Mouse (Mus musculus): ENCODE measurements at regions not wholly inside any gene's neighbourhood (a gene's known extent, or its start where the extent isn't known, plus 50 kb on each side); places are given as distances from the start of the nearest gene placed in this dataset.

DNA sequence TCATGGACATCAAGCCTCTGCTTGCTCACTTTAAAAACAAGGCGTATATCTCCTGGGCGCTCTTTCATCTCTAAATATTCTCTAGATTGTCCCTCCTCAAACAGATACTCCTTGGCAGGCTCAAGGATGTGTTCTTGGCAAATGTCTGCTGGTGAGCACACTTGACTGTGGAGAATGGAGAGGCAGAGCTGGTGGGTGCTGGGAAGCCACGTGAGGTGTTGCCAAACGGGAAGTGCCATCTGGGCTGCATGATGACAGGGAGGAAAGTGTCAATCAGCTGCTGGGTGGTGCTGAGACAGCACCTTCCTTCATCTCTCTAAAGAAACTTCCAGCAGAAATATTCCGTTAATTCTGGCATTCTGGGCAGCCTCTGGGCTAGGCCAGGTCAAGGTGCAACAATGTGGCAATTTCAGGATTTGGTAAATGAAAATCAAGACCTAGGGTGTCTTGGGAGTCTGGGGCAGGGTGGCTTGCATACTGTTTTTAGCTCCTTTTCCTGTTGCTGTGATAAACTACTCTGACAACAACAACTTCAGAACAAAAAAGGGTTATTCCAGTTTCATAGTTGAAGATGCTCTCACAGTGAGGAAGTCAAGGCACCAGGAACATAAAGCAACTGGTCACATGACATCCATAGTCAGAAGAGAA, 208.6 kb downstream of the Rplp1 start:
- no peak for ATAC-seq (replicated peaks; ENCODE audit: low FRiP score, low TSS enrichment, low read depth)
- H3K9ac ChIP-seq (ENCODE audit: low read length): no peak overlapping the region
- no peak overlapping the region for H3K4me3 ChIP-seq (ENCODE audit: low read depth, low read length)
- no peak overlapping the region for H3K27ac ChIP-seq (ENCODE audit: low read depth)
- H3K9me3 ChIP-seq (ENCODE audit: control insufficient read depth, low read length): no peaks in the 10 kb centered on the region
- H3K36me3 ChIP-seq (ENCODE audit: control insufficient read depth, insufficient read depth, low read length): no peaks in the 10 kb centered on the region
- 0 out of 2 replicates have a peak, but pooled peaks cover 3% of the 10 kb centered on the region for H3K4me1 ChIP-seq (replicated peaks; ENCODE audit: control insufficient read depth, insufficient read depth, low read length)
- H3K27me3 ChIP-seq (replicated peaks; ENCODE audit: control insufficient read depth, insufficient read depth, low read length): no peaks in the 10 kb centered on the region
- DNase-seq (ENCODE audit: low spot score): no peak
- H3K4me2 ChIP-seq (ENCODE audit: low read length): no peak overlapping the region
- WGBS: 72% methylated on average over 5 of the region's 5 CpGs

DNA sequence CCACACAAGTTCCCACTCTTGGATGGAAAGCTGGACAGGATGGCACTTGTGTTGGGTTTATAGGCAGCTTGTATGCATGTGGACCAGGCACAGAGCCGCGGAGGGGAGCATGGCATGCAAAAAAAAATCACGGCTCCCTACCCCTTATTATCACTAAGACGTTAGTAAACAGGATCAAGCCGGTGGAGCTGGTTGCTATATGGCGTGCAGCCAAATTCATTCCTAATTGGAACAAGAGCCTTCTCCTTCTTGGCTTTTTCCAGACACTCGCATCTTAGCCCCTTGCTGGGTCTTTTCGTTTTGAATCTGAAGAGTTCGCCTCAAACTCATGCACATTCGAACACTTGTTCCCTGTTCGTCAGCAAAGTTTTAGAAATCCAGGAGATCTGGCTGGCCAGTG, 211.0 kb downstream of the Rplp1 start:
- H3K27ac ChIP-seq (ENCODE audit: low read depth): no peak overlapping the region
- H3K27me3 ChIP-seq (replicated peaks; ENCODE audit: control insufficient read depth, insufficient read depth, low read length): no peaks in the 10 kb centered on the region
- DNase-seq (ENCODE audit: low spot score) (no peak), ATAC-seq (replicated peaks; ENCODE audit: low FRiP score, low TSS enrichment, low read depth) (no peak)
- no peak overlapping the region for H3K4me2 ChIP-seq (ENCODE audit: low read length)
- no peak overlapping the region for H3K9ac ChIP-seq (ENCODE audit: low read length)
- no peaks in the 10 kb centered on the region for H3K9me3 ChIP-seq (ENCODE audit: control insufficient read depth, low read length)
- WGBS: 64% methylated on average over 11 of the region's 11 CpGs
- 0 out of 2 replicates have a peak, but pooled peaks cover 3% of the 10 kb centered on the region for H3K4me1 ChIP-seq (replicated peaks; ENCODE audit: control insufficient read depth, insufficient read depth, low read length)
- H3K4me3 ChIP-seq (ENCODE audit: low read depth, low read length): no peak overlapping the region
- H3K36me3 ChIP-seq (ENCODE audit: control insufficient read depth, insufficient read depth, low read length): no peaks in the 10 kb centered on the region

DNA sequence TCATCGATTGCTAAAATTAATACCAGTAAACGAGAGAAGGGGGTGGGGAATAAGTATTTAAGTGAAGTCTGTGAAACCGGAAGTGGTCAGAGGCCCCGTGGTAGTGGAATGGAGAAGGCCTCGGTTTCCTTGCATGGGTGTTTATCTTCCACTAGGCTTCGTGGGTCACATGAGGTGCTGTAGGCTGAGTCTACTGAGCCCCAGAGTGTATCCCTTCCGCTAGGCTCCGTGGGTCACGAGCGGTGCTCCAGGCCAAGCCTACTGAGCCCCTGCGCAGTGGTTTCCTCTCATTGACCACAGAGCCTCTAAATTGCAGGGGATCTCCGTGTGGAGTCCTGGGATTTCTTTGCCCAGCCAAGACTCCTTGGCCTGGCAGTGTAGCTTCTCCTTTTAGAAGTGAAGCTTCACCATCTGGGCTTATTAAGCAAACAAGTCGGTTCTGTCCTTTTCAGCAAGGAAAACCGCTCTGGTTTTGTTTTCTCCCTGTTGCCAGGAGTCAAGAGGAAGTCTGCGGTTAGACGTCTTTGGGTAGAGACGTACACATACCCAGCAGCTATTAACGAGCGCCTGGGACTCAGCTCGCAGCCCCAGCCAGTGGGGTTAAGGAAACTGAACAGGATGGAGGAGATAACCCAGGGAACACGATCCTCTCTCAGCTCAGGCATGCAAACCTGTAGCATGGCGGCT, 211.9 kb downstream of the Rplp1 start:
- no peak for ATAC-seq (replicated peaks; ENCODE audit: low FRiP score, low TSS enrichment, low read depth)
- no peak overlapping the region for H3K9ac ChIP-seq (ENCODE audit: low read length)
- DNase-seq (ENCODE audit: low spot score): no peak
- no peak overlapping the region for H3K4me3 ChIP-seq (ENCODE audit: low read depth, low read length)
- no peaks in the 10 kb centered on the region for H3K9me3 ChIP-seq (ENCODE audit: control insufficient read depth, low read length)
- H3K36me3 ChIP-seq (ENCODE audit: control insufficient read depth, insufficient read depth, low read length): no peaks in the 10 kb centered on the region
- no peaks in the 10 kb centered on the region for H3K27me3 ChIP-seq (replicated peaks; ENCODE audit: control insufficient read depth, insufficient read depth, low read length)
- WGBS: 64% methylated on average over 22 of the region's 22 CpGs
- H3K4me2 ChIP-seq (ENCODE audit: low read length): no peak overlapping the region
- H3K27ac ChIP-seq (ENCODE audit: low read depth): no peak overlapping the region
- 0 out of 2 replicates have a peak, but pooled peaks cover 3% of the 10 kb centered on the region for H3K4me1 ChIP-seq (replicated peaks; ENCODE audit: control insufficient read depth, insufficient read depth, low read length)

DNA sequence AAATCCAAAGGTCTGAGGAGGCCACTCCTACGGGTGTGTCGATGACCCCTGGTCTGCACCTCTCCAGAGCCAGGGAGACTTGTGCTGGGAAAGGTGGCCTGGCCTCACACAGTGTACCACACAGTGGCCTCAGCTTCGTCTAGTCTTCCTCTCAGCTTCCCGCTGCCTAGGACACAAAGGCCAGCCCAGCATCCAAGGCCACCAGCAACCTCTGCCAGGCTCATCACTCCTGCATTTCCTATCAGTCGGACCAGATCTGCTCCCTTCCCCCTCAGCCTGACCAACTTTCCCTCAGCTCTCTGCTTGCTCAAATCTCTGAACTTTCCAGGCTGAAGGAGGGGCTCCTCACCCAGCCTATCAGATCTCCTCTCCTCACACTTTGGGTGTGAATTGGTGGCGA, 213.8 kb downstream of the Rplp1 start:
- Histone ChIP-seq H3K27ac (ENCODE audit: low read depth) (no peak overlapping the region), H3K9ac (ENCODE audit: low read length) (no peak overlapping the region), H3K4me2 (ENCODE audit: low read length) (no peak overlapping the region), H3K27me3 (replicated peaks; ENCODE audit: control insufficient read depth, insufficient read depth, low read length) (no peaks in the 10 kb centered on the region), H3K4me1 (replicated peaks; ENCODE audit: control insufficient read depth, insufficient read depth, low read length) (0 out of 2 replicates have a peak, but pooled peaks cover 3% of the 10 kb centered on the region), H3K9me3 (ENCODE audit: control insufficient read depth, low read length) (no peaks in the 10 kb centered on the region), H3K36me3 (ENCODE audit: control insufficient read depth, insufficient read depth, low read length) (no peaks in the 10 kb centered on the region), H3K4me3 (ENCODE audit: low read depth, low read length) (no peak overlapping the region)
- ATAC-seq (replicated peaks; ENCODE audit: low FRiP score, low TSS enrichment, low read depth) (no peak), DNase-seq (ENCODE audit: low spot score) (no peak)
- 73% methylated on average over 6 of the region's 6 CpGs for WGBS

DNA sequence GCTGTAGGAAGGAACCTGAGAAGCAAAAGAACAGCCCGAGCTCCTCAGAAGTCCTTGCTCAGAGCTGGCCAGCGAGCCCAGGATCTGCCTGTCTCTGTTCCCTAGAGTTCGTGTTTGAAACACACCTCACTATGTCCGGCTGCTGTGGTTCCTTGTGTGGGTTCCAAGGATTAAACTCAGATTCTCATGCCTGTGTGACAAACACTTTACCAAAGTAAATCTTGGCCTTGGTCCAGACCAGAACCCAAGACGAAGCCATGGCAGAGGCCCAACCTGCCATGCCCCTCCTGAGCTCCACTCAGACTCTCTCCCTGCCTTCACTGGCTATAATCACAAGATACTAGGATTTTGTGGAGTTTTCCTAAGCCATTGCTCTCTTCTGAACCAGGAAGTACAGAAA, 214.7 kb downstream of the Rplp1 start:
- H3K9ac ChIP-seq (ENCODE audit: low read length): no peak overlapping the region
- H3K27ac ChIP-seq (ENCODE audit: low read depth): no peak overlapping the region
- H3K4me1 ChIP-seq (replicated peaks; ENCODE audit: control insufficient read depth, insufficient read depth, low read length): 0 out of 2 replicates have a peak, but pooled peaks cover 3% of the 10 kb centered on the region
- ATAC-seq (replicated peaks; ENCODE audit: low FRiP score, low TSS enrichment, low read depth): no peak
- WGBS: 76% methylated on average over 5 of the region's 5 CpGs
- H3K36me3 ChIP-seq (ENCODE audit: control insufficient read depth, insufficient read depth, low read length): no peaks in the 10 kb centered on the region
- H3K4me3 ChIP-seq (ENCODE audit: low read depth, low read length): no peak overlapping the region
- H3K9me3 ChIP-seq (ENCODE audit: control insufficient read depth, low read length): no peaks in the 10 kb centered on the region
- H3K4me2 ChIP-seq (ENCODE audit: low read length): no peak overlapping the region
- DNase-seq (ENCODE audit: low spot score): no peak
- H3K27me3 ChIP-seq (replicated peaks; ENCODE audit: control insufficient read depth, insufficient read depth, low read length): no peaks in the 10 kb centered on the region

DNA sequence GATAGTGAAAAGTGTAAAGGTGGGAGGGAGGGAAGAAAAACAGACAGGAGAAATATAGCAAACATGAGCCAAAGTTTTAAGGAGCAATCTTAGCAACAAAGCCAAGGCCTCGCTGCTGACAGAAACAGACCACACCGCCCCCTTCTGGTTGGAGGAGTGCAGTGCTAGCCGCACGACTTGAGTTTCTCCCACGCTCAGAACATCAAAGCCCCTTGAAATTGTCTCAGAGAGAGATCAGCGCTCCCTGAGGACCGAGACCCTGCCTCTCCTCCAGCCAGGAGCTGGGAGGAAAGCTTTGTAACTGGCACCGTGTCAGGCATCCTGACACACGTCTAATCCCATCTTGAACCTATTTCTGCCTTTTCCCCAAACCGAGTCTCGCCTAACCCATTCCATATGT, 216.4 kb downstream of the Rplp1 start:
- Histone ChIP-seq H3K9ac (ENCODE audit: low read length) (no peak overlapping the region), H3K36me3 (ENCODE audit: control insufficient read depth, insufficient read depth, low read length) (no peaks in the 10 kb centered on the region), H3K9me3 (ENCODE audit: control insufficient read depth, low read length) (no peaks in the 10 kb centered on the region), H3K4me3 (ENCODE audit: low read depth, low read length) (no peak overlapping the region), H3K4me1 (replicated peaks; ENCODE audit: control insufficient read depth, insufficient read depth, low read length) (no peaks in the 10 kb centered on the region), H3K27ac (ENCODE audit: low read depth) (no peak overlapping the region), H3K4me2 (ENCODE audit: low read length) (no peak overlapping the region), H3K27me3 (replicated peaks; ENCODE audit: control insufficient read depth, insufficient read depth, low read length) (no peaks in the 10 kb centered on the region)
- peak; percentile 88 for DNase-seq (ENCODE audit: low spot score)
- WGBS: 20% methylated on average over 11 of the region's 11 CpGs
- ATAC-seq (replicated peaks; ENCODE audit: low FRiP score, low TSS enrichment, low read depth): 0 out of 2 replicates have a peak, but pooled peaks have one; percentile 5

DNA sequence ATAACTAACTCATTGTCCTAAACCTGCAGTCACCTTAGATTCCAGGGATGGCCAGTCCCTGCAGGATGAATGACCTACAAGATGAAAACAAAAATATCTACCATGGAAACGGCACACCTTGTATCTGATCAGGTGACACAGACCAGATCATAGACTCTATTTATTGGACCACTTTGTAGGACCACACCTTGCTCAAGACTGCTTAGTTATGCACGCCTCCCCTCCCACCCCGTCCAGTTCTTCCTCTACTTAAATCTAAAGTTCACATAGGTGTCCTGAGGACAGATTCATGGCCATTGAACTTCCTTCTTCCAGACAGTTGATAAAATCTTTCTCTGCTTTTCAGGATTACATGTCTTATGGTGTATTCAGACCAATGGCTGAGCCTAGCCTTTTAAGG, 217.5 kb downstream of the Rplp1 start:
- Histone ChIP-seq H3K36me3 (ENCODE audit: control insufficient read depth, insufficient read depth, low read length) (no peaks in the 10 kb centered on the region), H3K27me3 (replicated peaks; ENCODE audit: control insufficient read depth, insufficient read depth, low read length) (no peaks in the 10 kb centered on the region), H3K9me3 (ENCODE audit: control insufficient read depth, low read length) (no peaks in the 10 kb centered on the region), H3K4me3 (ENCODE audit: low read depth, low read length) (no peak overlapping the region), H3K4me1 (replicated peaks; ENCODE audit: control insufficient read depth, insufficient read depth, low read length) (no peaks in the 10 kb centered on the region), H3K4me2 (ENCODE audit: low read length) (no peak overlapping the region), H3K27ac (ENCODE audit: low read depth) (no peak overlapping the region), H3K9ac (ENCODE audit: low read length) (no peak overlapping the region)
- ATAC-seq (replicated peaks; ENCODE audit: low FRiP score, low TSS enrichment, low read depth): no peak
- no peak for DNase-seq (ENCODE audit: low spot score)
- WGBS: 80% methylated on average over 3 of the region's 3 CpGs

DNA sequence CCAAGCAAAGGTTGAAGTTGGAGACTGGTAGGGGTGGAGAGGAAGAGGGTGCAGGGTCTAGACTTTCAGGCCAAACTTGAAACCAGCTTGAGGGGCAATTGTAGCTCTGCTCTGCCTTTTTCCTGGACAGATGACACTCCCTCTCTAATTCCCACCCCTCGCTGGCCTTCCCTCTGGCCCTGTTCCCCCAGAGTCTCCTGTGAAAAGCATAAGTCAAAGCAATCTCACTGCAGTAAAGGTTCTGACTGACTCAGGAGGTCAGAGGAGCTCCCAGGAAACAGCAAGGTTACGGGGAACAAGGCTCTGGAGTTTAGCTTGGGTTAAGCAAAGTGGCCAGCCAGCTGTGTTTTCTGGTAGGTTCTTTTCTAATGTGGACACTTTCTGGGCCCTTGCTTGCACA, 218.5 kb downstream of the Rplp1 start:
- ATAC-seq (replicated peaks; ENCODE audit: low FRiP score, low TSS enrichment, low read depth): no peak

DNA sequence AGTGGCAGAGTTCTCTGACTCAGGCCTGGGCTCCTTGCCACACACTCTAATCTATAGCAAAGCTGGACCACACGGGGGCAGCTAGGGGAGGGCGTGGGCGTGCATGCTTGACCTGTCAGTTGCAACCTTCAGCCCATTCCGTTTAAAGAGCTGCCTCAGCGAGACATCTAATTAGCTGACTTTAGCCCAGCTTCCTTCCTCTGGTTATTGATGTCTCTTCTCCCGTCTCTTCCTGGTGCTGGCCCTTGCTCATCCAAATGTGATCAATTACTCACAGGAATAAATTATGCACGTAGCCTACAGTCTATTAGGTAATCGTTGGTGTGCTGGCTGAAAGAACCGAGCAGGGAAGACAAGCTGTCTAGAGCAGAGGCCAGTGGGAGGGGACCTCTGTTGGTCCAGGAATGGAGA, 219.0 kb downstream of the Rplp1 start:
- Histone ChIP-seq H3K4me1 (replicated peaks; ENCODE audit: control insufficient read depth, insufficient read depth, low read length) (peaks cover under 1% of the 10 kb centered on the region; the same call in 1 of the 2 replicates), H3K9me3 (ENCODE audit: control insufficient read depth, low read length) (no peaks in the 10 kb centered on the region), H3K9ac (ENCODE audit: low read length) (no peak overlapping the region), H3K27me3 (replicated peaks; ENCODE audit: control insufficient read depth, insufficient read depth, low read length) (no peaks in the 10 kb centered on the region), H3K27ac (ENCODE audit: low read depth) (no peak overlapping the region), H3K36me3 (ENCODE audit: control insufficient read depth, insufficient read depth, low read length) (no peaks in the 10 kb centered on the region), H3K4me3 (ENCODE audit: low read depth, low read length) (no peak overlapping the region), H3K4me2 (ENCODE audit: low read length) (no peak overlapping the region)
- WGBS: 23% methylated on average over 9 of the region's 9 CpGs
- ATAC-seq (replicated peaks; ENCODE audit: low FRiP score, low TSS enrichment, low read depth): no peak
- DNase-seq (ENCODE audit: low spot score): no peak

More for the DNA sequence above, 218.5 kb downstream of the Rplp1 start:
- WGBS: 74% methylated on average over 2 of the region's 2 CpGs
- Histone ChIP-seq H3K36me3 (ENCODE audit: control insufficient read depth, insufficient read depth, low read length) (no peaks in the 10 kb centered on the region), H3K9ac (ENCODE audit: low read length) (no peak overlapping the region), H3K4me1 (replicated peaks; ENCODE audit: control insufficient read depth, insufficient read depth, low read length) (no peaks in the 10 kb centered on the region), H3K4me2 (ENCODE audit: low read length) (no peak overlapping the region), H3K4me3 (ENCODE audit: low read depth, low read length) (no peak overlapping the region), H3K27me3 (replicated peaks; ENCODE audit: control insufficient read depth, insufficient read depth, low read length) (no peaks in the 10 kb centered on the region), H3K27ac (ENCODE audit: low read depth) (no peak overlapping the region), H3K9me3 (ENCODE audit: control insufficient read depth, low read length) (no peaks in the 10 kb centered on the region)
- DNase-seq (ENCODE audit: low spot score): no peak
